Mouse (Mus musculus) testis, postnatal 10 days (tissue): ENCODE measurements around the gene Lipc.
A peak's percentile ranks its signal among the peaks of the same experiment; 100 is the strongest.

ENCODE experiments used
- DNase-seq: peaks from one replicate; pipeline ENCODE4 v3.0.0; 2021; ENCODE audit warnings: low spot score

Lipc gene

GRCm38 (mm10) chr9:70957717-70958116, 5.7 kb upstream of the Lipc start:
- DNase-seq = no peak

- no peak for DNase-seq
Measured at GRCm38 (mm10) chr9:70954226-70954625, 2.2 kb upstream of the Lipc start.

- DNase-seq = no peak
Measured at GRCm38 (mm10) chr9:70949336-70949735, 2.7 kb downstream of the Lipc start.

GRCm38 (mm10) chr9:70947312-70947711, 4.7 kb downstream of the Lipc start:
- DNase-seq = no peak

GRCm38 (mm10) chr9:70942686-70943333, 9.2 kb downstream of the Lipc start:
- DNase-seq = no peak

- no peak for DNase-seq
Measured at GRCm38 (mm10) chr9:70939752-70940501, 12.1 kb downstream of the Lipc start.

DNA sequence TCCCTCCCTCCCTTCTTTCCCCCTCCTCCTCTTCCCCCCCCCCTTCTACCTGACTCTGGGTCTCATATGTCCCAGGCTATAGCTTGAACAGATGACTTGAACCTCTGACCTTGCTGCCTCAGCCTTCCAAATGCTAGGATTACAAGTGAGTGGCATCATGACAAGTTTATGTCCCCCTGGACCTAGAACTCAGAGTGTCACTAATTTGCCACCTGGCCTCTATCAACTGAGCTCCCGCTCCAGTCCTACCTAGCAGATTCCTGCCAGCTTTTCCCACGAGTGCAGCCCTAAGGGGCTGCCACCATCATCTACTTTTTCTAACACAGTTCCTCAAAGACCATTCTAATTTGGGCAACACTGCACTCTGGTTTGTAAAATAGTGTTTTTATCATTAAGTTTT, 13.2 kb downstream of the Lipc start:
- DNase-seq = no peak

DNA sequence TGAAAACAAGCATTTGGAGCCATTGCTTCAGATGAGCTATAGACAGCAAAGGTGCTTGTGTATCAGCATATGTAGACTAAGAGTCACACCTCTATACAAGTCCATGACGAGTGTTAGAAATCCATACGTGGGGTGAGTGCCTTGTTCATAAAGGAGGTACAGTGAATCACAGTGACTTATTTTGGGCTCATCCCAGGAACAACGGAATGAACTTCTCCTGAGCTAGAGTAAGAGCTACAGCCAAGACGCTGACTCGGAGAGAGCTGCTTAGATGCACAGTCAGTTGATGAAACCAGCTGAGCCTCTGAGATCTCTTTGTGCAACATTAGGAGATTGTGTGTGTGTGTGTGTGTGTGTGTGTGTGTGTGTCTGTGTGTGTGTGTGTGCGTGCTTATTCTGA, 13.9 kb downstream of the Lipc start:
- DNase-seq = no peak

DNA sequence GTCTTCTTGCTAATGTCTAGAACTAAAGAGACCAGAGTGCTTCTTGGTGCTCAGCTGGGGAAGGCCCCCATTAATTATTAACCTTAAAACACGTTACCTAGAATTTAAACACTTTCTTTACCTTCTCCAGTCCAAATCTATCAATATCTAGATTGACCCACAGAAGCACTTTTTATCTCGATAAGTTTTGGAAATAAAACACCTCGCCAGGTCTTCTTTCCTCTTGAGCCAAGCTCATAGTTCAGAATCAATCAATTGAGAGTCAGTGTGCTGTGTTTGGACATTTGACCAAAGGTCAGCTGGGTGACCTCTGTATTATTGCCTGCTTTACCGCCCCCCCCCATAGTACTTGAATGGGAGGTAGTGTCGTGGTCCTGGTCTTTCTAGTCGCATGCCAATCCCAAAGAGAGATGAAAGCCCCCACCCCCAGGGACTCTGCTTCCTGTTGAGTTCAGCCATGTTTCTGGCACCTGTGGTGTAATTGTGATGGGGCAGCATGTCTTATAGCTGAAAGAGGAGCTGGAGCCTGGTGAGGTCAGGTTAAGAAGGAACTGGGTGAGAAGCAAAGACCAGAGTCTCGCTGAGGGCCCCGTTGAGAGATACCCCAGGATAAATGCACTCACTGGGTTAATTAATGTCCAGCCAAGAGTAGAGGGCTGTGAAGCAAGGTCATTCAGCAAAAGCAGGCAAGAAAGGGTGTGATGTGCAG, 17.3 kb downstream of the Lipc start:
- DNase-seq = no peak

DNA sequence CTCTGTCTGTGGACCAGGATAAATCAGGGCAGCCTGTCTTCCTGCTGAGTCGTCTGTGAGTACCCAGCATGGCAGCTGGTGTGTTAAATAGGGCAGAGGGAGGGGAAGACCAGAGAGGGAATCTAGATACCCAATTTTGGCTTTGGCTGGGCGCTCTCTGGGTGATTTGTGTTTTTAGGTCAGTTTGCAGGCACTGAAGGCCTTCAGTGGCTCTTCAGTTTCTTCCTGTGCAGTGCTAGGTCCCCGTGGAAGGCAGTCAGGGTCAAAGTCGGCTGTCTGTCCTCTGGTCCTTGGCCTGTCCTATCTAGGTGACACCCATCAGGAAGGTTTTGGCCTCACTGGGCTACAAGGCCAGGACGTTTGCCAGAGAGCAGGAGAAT, 21.4 kb downstream of the Lipc start:
- DNase-seq = no peak

DNA sequence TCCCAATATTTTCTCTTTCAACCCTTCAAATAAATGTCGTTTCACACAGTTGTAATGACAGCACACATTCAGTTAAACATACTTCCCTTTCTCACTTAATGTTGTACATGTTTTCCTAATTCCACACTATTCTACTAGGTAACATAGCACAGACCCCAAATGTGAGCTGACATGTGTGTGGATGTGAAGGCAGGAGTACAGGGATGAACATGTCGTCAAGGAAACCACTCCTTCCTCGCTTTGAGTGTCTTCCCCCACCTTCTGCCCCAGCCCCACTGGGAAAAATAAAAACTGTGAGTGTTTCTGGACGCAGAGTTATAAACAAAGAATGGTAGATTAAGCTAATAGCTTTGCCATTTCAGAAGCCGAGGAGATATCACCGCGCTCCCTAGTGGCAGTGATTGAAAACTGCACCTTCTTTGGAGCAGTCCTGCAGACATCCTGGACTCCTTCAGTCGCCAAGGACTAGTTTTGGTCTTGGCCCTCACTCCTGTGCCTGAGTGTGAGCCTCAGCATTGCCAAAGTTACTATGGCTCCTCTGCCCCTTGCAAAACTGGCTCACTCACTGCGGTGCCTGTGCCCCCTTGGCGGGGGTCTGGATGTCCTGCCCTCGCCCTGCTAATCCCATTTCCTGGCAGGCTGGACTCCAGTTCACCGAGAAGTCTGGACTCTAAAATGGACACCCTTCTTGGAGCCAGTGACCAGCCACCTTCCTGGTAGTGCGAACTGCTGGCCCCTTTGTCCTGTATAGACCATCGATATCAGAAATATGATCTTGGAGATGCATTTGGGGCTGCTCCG, 22.0 kb downstream of the Lipc start:
- DNase-seq = peak; percentile 66

DNA sequence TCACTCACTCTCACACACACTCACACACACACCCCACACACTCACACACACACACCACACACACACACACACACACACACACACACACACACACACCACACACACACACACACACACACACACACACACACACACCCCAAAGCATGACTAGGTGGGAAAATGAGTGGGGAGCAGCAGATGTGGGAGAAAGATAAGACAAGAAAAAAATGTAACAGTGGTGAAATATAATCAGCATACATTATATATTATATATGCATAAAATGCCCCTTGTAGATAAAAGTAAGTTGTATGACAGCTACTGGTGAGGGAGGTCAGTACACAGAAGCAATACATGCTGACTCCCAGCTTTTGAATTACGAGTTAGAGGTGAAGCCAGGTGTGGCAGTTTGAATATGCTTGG, 23.6 kb downstream of the Lipc start:
- no peak for DNase-seq

- no peak for DNase-seq
Measured at GRCm38 (mm10) chr9:70927701-70928100, 24.3 kb downstream of the Lipc start.

- no peak for DNase-seq
Measured at GRCm38 (mm10) chr9:70926820-70927588, 25.0 kb downstream of the Lipc start.

- no peak for DNase-seq
Measured at GRCm38 (mm10) chr9:70925225-70925624, 26.8 kb downstream of the Lipc start.

DNA sequence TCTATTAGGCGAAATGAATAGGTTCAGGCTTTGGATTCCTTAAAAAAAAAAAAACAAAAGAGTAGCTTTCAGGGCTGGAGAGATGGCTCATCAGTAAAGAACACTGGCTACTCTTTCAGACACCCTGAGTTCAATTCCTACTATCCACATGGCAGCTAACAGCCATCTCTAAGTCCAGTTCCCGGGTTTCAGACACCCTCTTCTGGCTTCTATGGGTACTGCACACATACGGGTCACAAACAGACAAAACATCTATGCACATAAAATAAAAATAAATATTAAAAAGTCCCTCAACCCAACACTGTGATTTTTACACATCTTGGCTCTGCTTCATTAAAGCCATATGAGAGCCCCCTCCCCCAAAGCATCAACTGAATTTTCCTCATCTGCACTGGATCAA, 27.3 kb downstream of the Lipc start:
- DNase-seq = no peak

DNA sequence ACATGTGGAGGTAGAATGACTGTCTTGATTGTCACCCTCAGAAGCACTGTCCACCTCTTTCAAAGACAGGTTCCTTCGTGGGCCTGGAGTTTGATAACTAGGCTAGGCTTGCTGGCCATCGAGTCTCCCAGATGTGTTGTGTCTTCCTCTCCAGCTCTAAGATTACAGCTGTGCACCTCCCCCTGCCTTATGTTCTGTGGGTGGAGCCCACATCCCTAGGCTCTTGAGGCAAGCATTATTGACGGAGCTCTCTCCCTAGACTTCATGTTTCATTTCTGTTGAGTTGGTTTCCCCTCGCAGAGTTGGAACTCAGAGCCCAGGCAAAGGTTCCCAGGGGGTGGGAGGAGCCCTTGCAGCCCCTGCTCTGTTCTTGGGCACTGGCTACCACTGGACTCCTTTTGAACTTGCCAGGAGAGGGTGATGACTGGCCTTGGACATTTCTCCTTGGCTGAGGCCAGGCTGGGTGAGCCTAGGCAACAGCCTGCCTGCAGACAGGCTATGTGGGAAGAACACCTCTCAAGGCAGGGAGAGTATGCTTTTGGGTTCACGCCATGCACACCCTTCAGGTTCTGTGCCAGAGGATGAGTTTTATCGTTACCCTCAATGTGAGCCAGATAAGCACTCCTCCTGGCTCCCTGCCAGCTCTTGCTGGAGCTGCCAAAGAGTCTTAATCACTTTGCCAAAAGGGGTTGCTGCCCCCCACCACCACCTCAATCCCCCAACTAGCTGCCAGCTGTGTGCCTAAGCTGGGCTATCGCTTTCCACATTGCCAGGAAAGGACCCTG, 30.1 kb downstream of the Lipc start:
- peak; percentile 78 for DNase-seq

DNA sequence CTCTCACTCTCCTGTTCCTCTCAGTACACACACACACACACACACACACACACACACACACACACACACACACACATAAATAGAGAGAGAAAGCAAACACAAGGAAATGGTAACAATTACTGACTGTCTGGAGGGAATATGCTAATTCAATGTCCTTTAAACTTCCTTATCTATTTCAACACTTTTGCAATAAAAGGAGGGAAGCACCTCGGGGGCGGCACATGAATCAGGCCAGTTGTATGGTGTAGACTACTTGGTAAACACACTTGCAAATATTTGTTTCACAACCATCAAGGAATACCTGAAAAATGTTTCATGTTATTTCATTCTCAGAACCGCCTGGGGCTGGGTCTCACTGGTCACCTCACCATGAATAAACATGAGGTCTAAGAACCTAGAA, 30.9 kb downstream of the Lipc start:
- no peak for DNase-seq

DNA sequence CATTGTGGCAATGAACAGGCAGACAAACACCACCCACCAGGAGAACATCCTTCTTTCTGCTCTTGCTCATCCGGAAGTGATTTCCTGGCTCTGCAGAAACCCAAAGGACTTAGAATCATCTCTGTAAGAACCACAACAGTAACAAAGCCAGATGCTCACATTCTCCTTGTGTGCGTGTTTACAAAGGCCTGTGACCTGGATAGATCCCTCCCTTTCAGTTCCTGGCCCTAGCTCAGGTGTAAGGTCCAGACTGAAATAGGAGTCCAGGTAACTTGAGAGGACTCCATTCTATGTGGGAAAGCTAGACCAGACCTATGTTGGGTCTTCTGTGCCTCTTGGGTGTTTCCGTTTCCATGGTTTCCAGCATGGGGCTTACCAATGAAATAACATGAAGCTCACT, 32.8 kb downstream of the Lipc start:
- no peak for DNase-seq

DNA sequence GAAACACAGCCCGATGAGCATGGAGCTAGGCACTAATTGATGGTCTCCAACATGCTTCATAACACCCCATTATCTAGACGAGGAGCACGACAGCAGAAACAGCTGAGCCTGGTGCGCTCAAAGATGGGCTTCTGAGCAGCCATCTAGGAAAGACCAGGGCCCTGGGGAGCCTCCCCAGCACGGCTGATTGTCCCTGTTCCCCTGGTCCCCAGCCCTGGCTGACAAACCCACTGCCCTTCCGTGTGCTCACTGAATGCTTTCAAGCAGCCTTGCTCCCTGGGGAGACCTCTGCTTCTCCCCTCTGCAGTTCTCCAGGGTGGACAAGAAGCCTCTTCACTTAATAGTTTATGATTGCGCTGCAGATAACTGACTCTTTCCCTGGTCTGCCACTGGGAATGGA, 35.5 kb downstream of the Lipc start:
- no peak for DNase-seq

- no peak for DNase-seq
Measured at GRCm38 (mm10) chr9:70915356-70915685, 36.7 kb downstream of the Lipc start.
